Mouse (Mus musculus) heart, adult 2 months (tissue): ENCODE measurements around the gene Traf4.

Source experiments
- CTCF ChIP-seq: fragments of 200-600 bp; IDR thresholded peaks from 2 replicates; pipeline ENCODE4 v1.8.1; 2022; ENCODE audit warnings: antibody characterized with exemption, mild to moderate bottlenecking, moderate library complexity
- POLR2A ChIP-seq: fragments of 200-500 bp; IDR thresholded peaks from 2 replicates; pipeline ENCODE4 v1.6.1; 2011; ENCODE audit warnings: mild to moderate bottlenecking, low read depth, low read length, control low read depth; ENCODE audit not compliant: insufficient read depth

DNA sequence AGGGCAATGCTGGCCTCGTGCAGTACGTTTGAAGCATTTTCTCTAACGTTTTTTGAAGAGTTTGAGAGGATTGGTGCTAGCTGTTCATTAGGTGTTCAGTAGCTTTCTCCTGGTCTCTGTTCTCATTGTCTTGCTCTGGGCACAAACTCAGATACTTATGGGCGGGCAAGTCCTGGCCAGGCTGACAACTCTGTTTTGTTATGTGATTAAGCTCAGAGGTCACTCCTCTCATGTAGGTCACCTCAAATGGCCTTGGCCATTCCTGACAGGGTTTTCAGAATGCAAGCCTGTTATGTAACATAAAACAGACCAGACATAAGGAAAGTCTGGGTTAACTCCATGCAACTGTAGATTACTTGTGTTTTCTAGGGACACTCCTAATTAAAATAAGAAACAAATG is 27.8 kb downstream of the Traf4 start:
- TF ChIP-seq CTCF (no peak), POLR2A (no peak)
